8 mouse cellular contexts compared by ENCODE assay signal in the genomic region with DNA sequence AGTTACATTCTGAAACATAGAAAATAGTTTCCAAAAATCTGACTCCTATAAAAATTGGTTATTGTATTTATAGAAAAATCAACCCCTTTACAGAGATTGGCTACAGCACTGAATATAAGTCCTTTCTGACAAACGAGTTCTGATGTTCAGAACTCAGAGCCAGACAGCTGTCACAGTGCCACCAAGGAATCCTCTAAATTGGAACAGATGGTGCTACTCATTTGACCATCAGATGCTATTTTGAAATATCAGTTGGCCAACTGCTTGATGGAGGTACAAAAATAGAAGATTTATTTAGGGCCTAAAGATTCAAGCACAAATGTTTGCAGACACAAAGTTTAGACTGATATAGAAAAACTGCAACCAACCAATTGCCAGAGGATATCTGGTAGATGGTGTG.
A peak's percentile ranks its signal among the peaks of the same experiment; 100 is the strongest.
DNase-seq lines count a peak whose midpoint lies in the region.
"Had no signal": no experiment of that assay in that cellular context is flagged by ENCODE, and none has a peak within 500 bp of the region (broad histone marks: within the 10 kb centered on the region; RNA-seq: fewer than 3 reads in every experiment).

No protein-coding gene starts in this region.

- DNase-seq in heart, adult 8-10 months (ENCODE audit: low spot score): peak; percentile 44
- no peak for DNase-seq in heart, postnatal 25 days (ENCODE audit: low spot score)
- DNase-seq in retina, postnatal 1 day: peak; percentile 14
- no peak for DNase-seq in retina, embryonic 14.5 days (ENCODE audit: low spot score)
- peak; percentile 64 to 71 for DNase-seq in cerebellum, postnatal 10 days
- DNase-seq in telencephalon, adult 2 months (ENCODE audit: low read depth, low spot score): peak; percentile 45
- no peak for DNase-seq in kidney, postnatal 14 days
- DNase-seq: adrenal gland, postnatal 25 days had no signal

- intact Hi-C loops in heart, postnatal 25 days (cut with DNase I): no loop called here

Comparison
In these comparisons a context has a peak if more than half of its experiments do, and no peak if none do; other contexts are left out.
1. DNase-seq: peak in heart, adult 8-10 months (single experiment), retina, postnatal 1 day (single experiment), cerebellum, postnatal 10 days (2 of 2) and telencephalon, adult 2 months (single experiment); none in heart, postnatal 25 days (single experiment), retina, embryonic 14.5 days (single experiment) and kidney, postnatal 14 days (single experiment).